Mouse (Mus musculus): Measurements from ENCODE around the gene Pld2. TPM values are rescaled to one million over a fixed set of nuclear protein-coding genes. Genes with fewer than 3 reads are reported as not detected.
A peak's percentile ranks its signal among the peaks of the same experiment; 100 is the strongest.
"Not testable (repeated sequence)": the region's sequence is repeated elsewhere in the genome, so short reads cannot be mapped to it uniquely, and the experiment has no call there.

Pld2 gene
- polyA plus RNA-seq, 1 experiment from 2014 or later = 1.8 TPM

GRCm38 (mm10) chr11:70512709-70513342 is 27.0 kb upstream of the Pld2 start:
- Histone ChIP-seq H3K27ac (replicated peaks) (no peak overlapping the region), H3K9ac (no peak overlapping the region), H3K4me2 (no peak overlapping the region), H3K9me3 (replicated peaks) (no peaks in the 10 kb centered on the region), H3K4me3 (replicated peaks) (no peak overlapping the region), H3K27me3 (peaks cover 28% of the 10 kb centered on the region), H3K4me1 (replicated peaks) (peaks cover 6% of the 10 kb centered on the region; the same call in 1 of the 2 replicates), H3K36me3 (replicated peaks) (no peaks in the 10 kb centered on the region)
- WGBS (ENCODE audit: insufficient replicate concordance) = 52% methylated on average over 7 of the region's 7 CpGs
- ATAC-seq (ENCODE audit: insufficient read depth) = no peak

DNA sequence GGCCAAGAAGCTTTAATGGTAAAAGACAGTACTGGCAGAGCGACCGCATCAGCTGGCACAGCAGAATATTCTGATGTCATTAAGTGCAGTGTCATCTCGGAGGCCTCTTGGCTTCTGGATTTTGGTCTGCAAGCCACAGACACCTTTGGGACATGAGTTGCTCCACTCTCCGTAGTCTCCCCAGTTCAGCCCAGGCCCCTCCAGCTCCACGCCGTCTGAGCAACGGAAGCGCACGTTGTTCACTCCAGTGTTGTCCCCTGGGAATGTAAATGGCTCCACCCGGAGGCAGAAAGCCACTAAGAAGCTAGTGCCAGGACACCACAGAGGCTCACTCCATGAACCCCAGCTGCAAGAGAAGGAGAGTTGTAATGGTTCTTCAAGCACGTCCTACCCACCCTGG is 26.3 kb upstream of the Pld2 start:
- no peak overlapping the region for H3K27ac ChIP-seq (replicated peaks)
- no peak overlapping the region for H3K9ac ChIP-seq
- peaks cover 27% of the 10 kb centered on the region for H3K27me3 ChIP-seq
- no peaks in the 10 kb centered on the region for H3K9me3 ChIP-seq (replicated peaks)
- 65% methylated on average over 11 of the region's 11 CpGs for WGBS (ENCODE audit: insufficient replicate concordance)
- no peak overlapping the region for H3K4me3 ChIP-seq (replicated peaks)
- H3K4me2 ChIP-seq = no peak overlapping the region
- ATAC-seq (ENCODE audit: insufficient read depth) = no peak
- H3K36me3 ChIP-seq (replicated peaks) = no peaks in the 10 kb centered on the region
- peaks cover 12% of the 10 kb centered on the region for H3K4me1 ChIP-seq (replicated peaks)

DNA sequence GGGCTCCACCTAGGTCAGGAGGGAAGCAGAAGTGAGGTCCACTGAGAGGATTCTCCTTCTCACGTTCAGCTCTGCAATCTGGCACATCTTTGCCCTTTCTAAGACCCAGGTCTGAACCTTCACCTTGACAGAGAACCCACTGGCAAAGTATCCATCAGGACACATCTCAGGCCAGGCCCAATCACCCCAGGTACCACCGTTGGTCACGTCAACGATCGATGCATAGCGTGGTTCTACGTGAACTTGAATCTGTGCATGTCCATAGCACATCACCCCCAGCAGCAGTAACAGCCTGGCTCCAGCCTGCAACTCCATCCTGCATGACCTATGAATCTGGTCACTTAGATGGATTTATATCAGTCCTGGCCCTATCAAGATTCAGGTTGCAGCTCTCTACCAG is 25.6 kb upstream of the Pld2 start, which contains the start of gene Vmo1:
Gene Vmo1 (minus strand): TSS at position 329 of the 400 bp plus-strand sequence.
- no peak for ATAC-seq (ENCODE audit: insufficient read depth)
- no peaks in the 10 kb centered on the region for H3K36me3 ChIP-seq (replicated peaks)
- no peak within 1 kb of the TSS for H3K27ac ChIP-seq (replicated peaks)
- H3K4me3 ChIP-seq (replicated peaks) = no peak within 1 kb of the TSS
- H3K9ac ChIP-seq = no peak within 1 kb of the TSS
- peaks cover 20% of the 10 kb centered on the region for H3K4me1 ChIP-seq (replicated peaks)
- WGBS (ENCODE audit: insufficient replicate concordance) = 75% methylated on average over 7 of the region's 7 CpGs
- no peaks in the 10 kb centered on the region for H3K9me3 ChIP-seq (replicated peaks)
- no peak within 1 kb of the TSS for H3K4me2 ChIP-seq
- H3K27me3 ChIP-seq = peaks cover 19% of the 10 kb centered on the region

DNA sequence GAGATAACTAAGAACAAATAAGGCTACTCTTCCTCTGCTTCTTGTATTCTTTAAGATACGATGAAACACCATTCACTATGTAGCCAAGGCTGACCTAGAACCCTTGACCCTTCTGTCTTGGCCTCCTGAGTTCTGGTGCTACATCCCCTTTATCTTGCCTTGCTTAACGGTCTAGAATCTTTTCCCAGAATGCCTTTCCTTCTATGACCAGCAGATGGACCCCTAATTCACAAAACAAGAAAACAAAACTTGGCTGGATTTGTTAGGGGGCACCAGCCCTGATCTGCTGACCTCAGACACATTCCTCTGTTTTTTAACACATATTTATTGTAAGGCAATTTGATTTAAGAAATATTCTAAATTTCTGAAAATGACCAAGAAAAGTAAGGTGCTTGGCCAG is 23.5 kb upstream of the Pld2 start:
- no peaks in the 10 kb centered on the region for H3K9me3 ChIP-seq (replicated peaks)
- no peak overlapping the region for H3K27ac ChIP-seq (replicated peaks)
- 15% methylated on average over 2 of the region's 2 CpGs for WGBS (ENCODE audit: insufficient replicate concordance)
- H3K36me3 ChIP-seq (replicated peaks) = no peaks in the 10 kb centered on the region
- peaks cover 24% of the 10 kb centered on the region for H3K4me1 ChIP-seq (replicated peaks)
- H3K4me3 ChIP-seq (replicated peaks) = no peak overlapping the region
- H3K9ac ChIP-seq = no peak overlapping the region
- no peak overlapping the region for H3K4me2 ChIP-seq
- no peak for ATAC-seq (ENCODE audit: insufficient read depth)
- H3K27me3 ChIP-seq = peaks cover 14% of the 10 kb centered on the region

DNA sequence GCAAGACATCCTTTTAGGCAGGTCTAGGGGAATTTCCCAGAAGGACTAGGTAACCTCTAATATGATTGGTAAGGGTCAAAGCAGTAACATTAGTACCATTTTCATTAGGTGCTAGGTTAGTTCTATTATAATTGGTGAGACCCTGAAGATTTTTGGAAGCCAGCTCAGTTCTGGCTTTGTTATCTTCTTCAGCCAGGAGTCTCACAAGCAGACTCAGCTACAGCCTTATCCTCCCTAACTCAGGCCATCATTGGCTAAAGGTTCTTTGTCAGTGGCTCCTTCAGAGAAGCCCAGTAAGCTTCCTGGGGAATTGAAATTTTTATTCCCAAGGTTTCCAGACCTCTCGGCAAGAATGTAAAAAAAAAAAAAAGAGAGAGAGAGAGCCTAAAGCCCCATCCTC is 21.4 kb upstream of the Pld2 start:
- Histone ChIP-seq H3K36me3 (replicated peaks) (no peaks in the 10 kb centered on the region), H3K27me3 (peaks cover 14% of the 10 kb centered on the region), H3K27ac (replicated peaks) (no peak overlapping the region), H3K4me3 (replicated peaks) (no peak overlapping the region), H3K4me2 (no peak overlapping the region), H3K9me3 (replicated peaks) (no peaks in the 10 kb centered on the region), H3K9ac (no peak overlapping the region), H3K4me1 (replicated peaks) (peaks cover 24% of the 10 kb centered on the region)
- no peak for ATAC-seq (ENCODE audit: insufficient read depth)
- 31% methylated on average over 1 of the region's 1 CpGs for WGBS (ENCODE audit: insufficient replicate concordance)

- Histone ChIP-seq H3K9ac (peak within 1 kb of the TSS; percentile 15; the same call in 1 of the 2 replicates), H3K36me3 (replicated peaks) (no peaks in the 10 kb centered on the region), H3K4me1 (replicated peaks) (peaks cover 24% of the 10 kb centered on the region), H3K9me3 (replicated peaks) (no peaks in the 10 kb centered on the region), H3K4me2 (peak within 1 kb of the TSS; percentile 57), H3K27me3 (peaks cover 14% of the 10 kb centered on the region), H3K4me3 (replicated peaks) (peak within 1 kb of the TSS; percentile 42), H3K27ac (replicated peaks) (peak within 1 kb of the TSS; percentile 20)
- 58% methylated on average over 10 of the region's 10 CpGs for WGBS (ENCODE audit: insufficient replicate concordance)
- peak; percentile 35 for ATAC-seq (ENCODE audit: insufficient read depth)
Observed at GRCm38 (mm10) chr11:70518923-70519322, 20.9 kb upstream of the Pld2 start, which contains the start of gene Gltpd2. Gltpd2 (plus strand) TSS chr11:70519196.

GRCm38 (mm10) chr11:70520178-70520769 is 19.6 kb upstream of the Pld2 start:
- Histone ChIP-seq H3K36me3 (replicated peaks) (no peaks in the 10 kb centered on the region), H3K4me3 (replicated peaks) (peak overlapping the region; percentile 42), H3K27me3 (peaks cover 14% of the 10 kb centered on the region), H3K27ac (replicated peaks) (peak overlapping the region; percentile 20), H3K4me2 (peak overlapping the region; percentile 57), H3K4me1 (replicated peaks) (peaks cover 30% of the 10 kb centered on the region), H3K9ac (peak overlapping the region; percentile 15; the same call in 1 of the 2 replicates), H3K9me3 (replicated peaks) (no peaks in the 10 kb centered on the region)
- ATAC-seq (ENCODE audit: insufficient read depth) = 0 out of 2 replicates have a peak, but pooled peaks have one; percentile 3
- WGBS (ENCODE audit: insufficient replicate concordance) = 30% methylated on average over 41 of the region's 41 CpGs

GRCm38 (mm10) chr11:70523306-70523989 is 16.4 kb upstream of the Pld2 start:
- Histone ChIP-seq H3K4me1 (replicated peaks) (peaks cover 38% of the 10 kb centered on the region), H3K36me3 (replicated peaks) (peaks cover 26% of the 10 kb centered on the region), H3K27me3 (peaks cover 14% of the 10 kb centered on the region)
- not testable (repeated sequence) for H3K4me3 ChIP-seq (replicated peaks); H3K9ac ChIP-seq; H3K4me2 ChIP-seq; ATAC-seq (ENCODE audit: insufficient read depth); H3K27ac ChIP-seq (replicated peaks); H3K9me3 ChIP-seq (replicated peaks)
- 72% methylated on average over 8 of the region's 8 CpGs for WGBS (ENCODE audit: insufficient replicate concordance)

DNA sequence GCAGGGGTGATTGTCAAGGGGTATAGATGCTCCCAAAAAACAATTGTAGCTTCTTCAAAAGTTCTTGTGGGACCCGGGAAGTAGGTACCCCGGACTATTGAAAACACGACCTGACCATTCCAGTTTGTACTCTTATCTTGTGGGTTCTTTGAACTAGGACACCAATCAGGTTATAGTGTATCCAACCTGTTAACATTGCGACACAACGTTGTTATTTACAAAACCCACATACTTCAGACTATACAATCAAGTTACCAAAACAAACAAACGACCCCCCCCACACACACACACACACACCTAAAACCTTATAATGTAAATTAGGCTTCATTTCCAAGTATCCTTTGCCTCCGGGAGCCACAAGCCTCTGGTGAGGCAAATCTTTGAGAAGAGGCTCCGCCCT is 15.1 kb upstream of the Pld2 start:
- H3K4me1 ChIP-seq (replicated peaks) = peaks cover 27% of the 10 kb centered on the region
- peak overlapping the region; percentile 22; the same call in 1 of the 2 replicates for H3K9ac ChIP-seq
- H3K4me3 ChIP-seq (replicated peaks) = peak overlapping the region; percentile 81
- H3K9me3 ChIP-seq (replicated peaks) = no peaks in the 10 kb centered on the region
- peak overlapping the region; percentile 66 for H3K27ac ChIP-seq (replicated peaks)
- H3K4me2 ChIP-seq = peak overlapping the region; percentile 74
- ATAC-seq (ENCODE audit: insufficient read depth) = peak; percentile 45
- WGBS (ENCODE audit: insufficient replicate concordance) = 2% methylated on average over 8 of the region's 8 CpGs
- H3K27me3 ChIP-seq = peaks cover 11% of the 10 kb centered on the region
- peaks cover 28% of the 10 kb centered on the region for H3K36me3 ChIP-seq (replicated peaks)

- H3K4me3 ChIP-seq (replicated peaks) = peak within 1 kb of the TSS; percentile 81
- H3K27me3 ChIP-seq = peaks cover 7% of the 10 kb centered on the region
- H3K9ac ChIP-seq = peak within 1 kb of the TSS; percentile 76
- under 1% methylated on average over 25 of the region's 26 CpGs for WGBS (ENCODE audit: insufficient replicate concordance)
- no peaks in the 10 kb centered on the region for H3K9me3 ChIP-seq (replicated peaks)
- H3K4me1 ChIP-seq (replicated peaks) = peaks cover 22% of the 10 kb centered on the region
- peaks cover 28% of the 10 kb centered on the region for H3K36me3 ChIP-seq (replicated peaks)
- peak within 1 kb of the TSS; percentile 68 for H3K27ac ChIP-seq (replicated peaks)
- peak within 1 kb of the TSS; percentile 74 for H3K4me2 ChIP-seq
- ATAC-seq (ENCODE audit: insufficient read depth) = peak; percentile 89
Observed at GRCm38 (mm10) chr11:70525184-70525678, 14.6 kb upstream of the Pld2 start, which contains the start of gene Psmb6. Psmb6 (plus strand) TSS chr11:70525367.

GRCm38 (mm10) chr11:70525726-70526125 is 14.1 kb upstream of the Pld2 start:
- Histone ChIP-seq H3K4me2 (peak overlapping the region; percentile 74), H3K36me3 (replicated peaks) (peaks cover 28% of the 10 kb centered on the region), H3K27ac (replicated peaks) (peak overlapping the region; percentile 68), H3K4me1 (replicated peaks) (peaks cover 20% of the 10 kb centered on the region), H3K9me3 (replicated peaks) (no peaks in the 10 kb centered on the region), H3K27me3 (peaks cover 2% of the 10 kb centered on the region), H3K9ac (peak overlapping the region; percentile 76), H3K4me3 (replicated peaks) (peak overlapping the region; percentile 81)
- WGBS (ENCODE audit: insufficient replicate concordance) = 1% methylated on average over 12 of the region's 12 CpGs
- ATAC-seq (ENCODE audit: insufficient read depth) = peak; percentile 21; the same call in 1 of the 2 replicates
